Mouse (Mus musculus): Measurements from ENCODE around the gene Pcnt. TPM values are rescaled to one million over a fixed set of nuclear protein-coding genes. Genes with fewer than 3 reads are reported as not detected.

The Pcnt gene
- polyA plus RNA-seq, 1 experiment from 2014 or later = 13.7 TPM

DNA sequence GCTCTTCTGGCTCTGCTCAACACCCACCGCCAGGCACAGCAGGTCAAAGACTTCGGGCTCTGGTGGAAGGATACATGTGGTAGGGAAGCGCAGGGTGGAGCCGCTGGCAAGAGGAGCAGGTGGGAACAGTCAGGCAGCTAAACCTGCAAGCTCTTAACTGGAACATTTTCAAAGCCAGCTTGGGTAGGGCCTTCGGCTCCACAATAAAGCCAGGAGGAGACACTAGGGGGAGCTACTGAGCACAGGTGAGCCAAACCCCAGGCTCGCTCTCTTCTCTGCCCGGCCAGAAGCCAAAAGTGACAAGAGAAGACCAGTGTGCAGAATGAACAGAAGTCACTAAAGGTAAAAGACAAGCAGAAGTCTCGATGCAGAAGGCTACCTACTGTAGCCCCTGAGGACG, 50.8 kb downstream of the Pcnt start:
- H3K27ac ChIP-seq (ENCODE audit: poor library complexity, severe bottlenecking) = no peak overlapping the region
- no peak overlapping the region for H3K9ac ChIP-seq
- H3K4me2 ChIP-seq = no peak overlapping the region
- WGBS = 90% methylated on average over 9 of the region's 9 CpGs
- no peaks in the 10 kb centered on the region for H3K4me1 ChIP-seq (replicated peaks)
- no peak for ATAC-seq (ENCODE audit: insufficient number of reproducible peaks, low FRiP score)
- no peaks in the 10 kb centered on the region for H3K27me3 ChIP-seq (replicated peaks)
- H3K4me3 ChIP-seq = no peak overlapping the region
- 0 out of 2 replicates have a peak, but pooled peaks cover 3% of the 10 kb centered on the region for H3K9me3 ChIP-seq (replicated peaks)
- peaks cover 61% of the 10 kb centered on the region for H3K36me3 ChIP-seq

DNA sequence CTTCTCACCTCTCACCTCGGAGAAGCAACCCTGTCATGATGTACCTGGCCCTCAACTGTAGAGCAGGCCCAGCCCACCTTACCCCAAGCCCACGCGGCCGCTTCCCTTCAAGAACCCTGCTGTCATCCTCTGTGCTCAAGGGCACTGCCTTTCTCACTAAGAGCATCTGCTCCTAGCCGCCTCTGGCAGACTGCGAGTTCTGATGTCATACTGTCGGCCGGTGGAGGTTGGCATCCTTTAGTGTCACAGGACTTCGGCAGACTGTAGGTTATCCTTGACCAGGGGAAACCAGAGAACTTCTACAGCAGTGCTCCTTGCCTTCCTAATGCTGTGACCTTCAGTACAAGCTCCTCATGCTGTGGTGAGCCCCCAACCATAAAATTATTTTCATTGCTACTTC, 51.4 kb downstream of the Pcnt start:
- Histone ChIP-seq H3K27ac (ENCODE audit: poor library complexity, severe bottlenecking) (no peak overlapping the region), H3K4me2 (no peak overlapping the region), H3K27me3 (replicated peaks) (no peaks in the 10 kb centered on the region), H3K4me1 (replicated peaks) (no peaks in the 10 kb centered on the region), H3K36me3 (peaks cover 62% of the 10 kb centered on the region), H3K9me3 (replicated peaks) (0 out of 2 replicates have a peak, but pooled peaks cover 3% of the 10 kb centered on the region), H3K4me3 (no peak overlapping the region), H3K9ac (no peak overlapping the region)
- 91% methylated on average over 9 of the region's 9 CpGs for whole genome bisulfite sequencing
- ATAC-seq (ENCODE audit: insufficient number of reproducible peaks, low FRiP score) = no peak

DNA sequence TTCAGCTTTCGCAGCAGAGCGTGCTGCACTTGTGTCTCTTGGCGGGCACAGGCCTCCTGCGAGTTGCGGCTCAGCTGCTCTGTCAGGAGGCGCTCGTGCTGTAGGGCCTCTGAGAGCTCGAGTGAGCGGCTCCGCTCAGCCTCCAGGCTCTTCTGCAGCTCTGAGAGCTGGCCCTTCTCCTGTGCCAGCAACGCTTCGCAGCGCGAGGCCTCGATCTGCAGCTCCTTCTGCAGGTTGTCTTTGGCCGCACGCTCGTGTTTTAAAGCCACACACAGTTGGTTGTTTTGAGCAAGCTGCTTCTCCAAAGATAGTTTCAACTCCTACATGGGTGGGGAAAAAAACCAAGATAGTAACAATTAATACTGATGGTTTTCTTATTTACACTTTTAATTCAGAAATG, 67.6 kb downstream of the Pcnt start:
- Histone ChIP-seq H3K4me3 (no peak overlapping the region), H3K9me3 (replicated peaks) (no peaks in the 10 kb centered on the region), H3K27ac (ENCODE audit: poor library complexity, severe bottlenecking) (no peak overlapping the region), H3K36me3 (peaks cover 84% of the 10 kb centered on the region), H3K4me2 (no peak overlapping the region), H3K4me1 (replicated peaks) (no peaks in the 10 kb centered on the region), H3K27me3 (replicated peaks) (no peaks in the 10 kb centered on the region), H3K9ac (no peak overlapping the region)
- 91% methylated on average over 18 of the region's 18 CpGs for WGBS
- no peak for ATAC-seq (ENCODE audit: insufficient number of reproducible peaks, low FRiP score)

DNA sequence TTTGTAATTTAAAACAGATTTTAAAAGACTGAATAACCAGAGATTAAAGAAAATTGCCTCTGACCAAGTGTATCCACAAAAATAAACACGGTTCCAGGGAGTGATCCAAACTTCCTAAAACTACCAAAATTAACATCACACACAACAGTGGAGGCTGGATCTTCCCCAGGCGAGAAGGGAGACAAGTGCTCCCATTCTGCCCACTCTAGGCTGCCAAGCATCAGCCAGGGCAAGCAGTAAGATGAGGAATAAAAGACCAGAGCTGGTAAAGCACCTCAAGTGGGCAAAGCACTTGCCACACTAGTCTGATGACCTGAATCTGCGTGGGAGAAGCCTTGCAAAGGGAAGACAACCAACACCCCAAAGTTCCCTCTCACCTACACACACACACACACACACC, 70.8 kb downstream of the Pcnt start:
- no peaks in the 10 kb centered on the region for H3K27me3 ChIP-seq (replicated peaks)
- no peak overlapping the region for H3K9ac ChIP-seq
- no peak for ATAC-seq (ENCODE audit: insufficient number of reproducible peaks, low FRiP score)
- peaks cover 85% of the 10 kb centered on the region for H3K36me3 ChIP-seq
- no peak overlapping the region for H3K4me3 ChIP-seq
- no peaks in the 10 kb centered on the region for H3K4me1 ChIP-seq (replicated peaks)
- WGBS = 88% methylated on average over 3 of the region's 3 CpGs
- no peaks in the 10 kb centered on the region for H3K9me3 ChIP-seq (replicated peaks)
- no peak overlapping the region for H3K4me2 ChIP-seq
- no peak overlapping the region for H3K27ac ChIP-seq (ENCODE audit: poor library complexity, severe bottlenecking)

DNA sequence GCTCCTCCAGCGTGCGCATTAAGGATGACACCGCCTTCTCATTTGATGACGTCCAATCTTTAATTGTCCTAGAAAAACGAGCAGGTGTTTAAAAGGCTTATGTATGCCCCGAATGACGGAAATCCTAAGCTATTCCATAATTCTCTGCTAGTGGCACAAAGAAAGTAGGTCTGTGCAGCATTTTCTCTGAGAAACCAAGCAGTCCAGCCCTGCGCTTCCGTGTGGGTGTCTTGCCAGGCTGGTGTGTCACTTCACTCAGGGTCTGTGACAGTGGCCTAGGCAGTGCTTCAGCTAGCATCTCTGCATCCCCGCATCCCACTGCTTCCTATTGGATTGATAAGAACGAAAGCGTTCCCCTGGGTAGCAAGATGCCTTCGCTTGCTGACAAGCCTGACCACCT, 73.8 kb downstream of the Pcnt start:
- H3K4me3 ChIP-seq = no peak overlapping the region
- WGBS = 88% methylated on average over 13 of the region's 13 CpGs

DNA sequence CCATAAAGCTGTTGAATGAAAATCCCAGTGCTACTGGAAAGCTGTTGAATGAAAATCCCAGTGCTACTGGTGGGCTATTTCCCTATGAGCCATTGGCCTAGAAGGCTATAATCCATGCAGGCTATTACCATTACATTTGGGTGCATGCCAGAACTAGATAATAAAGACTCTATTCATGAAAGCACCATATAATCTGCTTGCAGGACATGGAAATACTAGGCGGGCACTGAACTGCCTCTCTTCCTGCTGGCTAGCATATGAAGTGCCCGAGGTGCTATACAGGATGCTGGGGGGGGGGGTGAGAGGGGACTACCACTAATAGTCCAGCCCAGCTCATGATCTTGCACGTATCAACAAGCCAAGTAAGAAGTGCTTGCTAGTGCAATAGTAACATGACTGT, 79.4 kb downstream of the Pcnt start:
- Histone ChIP-seq H3K4me1 (replicated peaks) (no peaks in the 10 kb centered on the region), H3K4me2 (no peak overlapping the region), H3K36me3 (peaks cover 50% of the 10 kb centered on the region), H3K4me3 (no peak overlapping the region), H3K27ac (ENCODE audit: poor library complexity, severe bottlenecking) (no peak overlapping the region), H3K9me3 (replicated peaks) (no peaks in the 10 kb centered on the region), H3K9ac (no peak overlapping the region), H3K27me3 (replicated peaks) (no peaks in the 10 kb centered on the region)
- WGBS = 69% methylated on average over 3 of the region's 3 CpGs
- ATAC-seq (ENCODE audit: insufficient number of reproducible peaks, low FRiP score) = no peak

More for the DNA sequence above, 73.8 kb downstream of the Pcnt start:
- no peaks in the 10 kb centered on the region for H3K4me1 ChIP-seq (replicated peaks)
- no peak overlapping the region for H3K27ac ChIP-seq (ENCODE audit: poor library complexity, severe bottlenecking)
- no peak for ATAC-seq (ENCODE audit: insufficient number of reproducible peaks, low FRiP score)
- no peaks in the 10 kb centered on the region for H3K9me3 ChIP-seq (replicated peaks)
- H3K36me3 ChIP-seq = peaks cover 89% of the 10 kb centered on the region
- H3K4me2 ChIP-seq = no peak overlapping the region
- H3K9ac ChIP-seq = no peak overlapping the region
- no peaks in the 10 kb centered on the region for H3K27me3 ChIP-seq (replicated peaks)

DNA sequence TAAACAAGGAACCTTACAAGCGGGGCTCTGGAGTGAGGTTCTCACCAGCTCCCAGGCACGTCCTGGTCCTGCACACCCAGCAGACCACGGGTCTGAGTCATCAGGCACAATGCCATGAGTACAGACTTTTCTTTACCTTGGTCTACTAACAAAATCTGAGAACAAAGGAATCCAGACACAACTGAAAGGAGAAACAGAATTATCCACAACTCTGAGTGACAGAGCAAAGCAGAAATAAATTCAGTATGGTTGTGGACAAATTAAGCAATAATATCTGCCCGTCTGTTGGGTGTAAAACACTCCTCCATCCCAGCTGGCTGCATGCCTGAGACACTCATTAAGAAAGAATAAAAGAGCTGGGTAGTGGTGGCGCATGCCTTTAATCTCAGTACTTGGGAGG, 84.1 kb downstream of the Pcnt start:
- no peak overlapping the region for H3K27ac ChIP-seq (ENCODE audit: poor library complexity, severe bottlenecking)
- H3K36me3 ChIP-seq = peaks cover 50% of the 10 kb centered on the region
- no peaks in the 10 kb centered on the region for H3K9me3 ChIP-seq (replicated peaks)
- no peaks in the 10 kb centered on the region for H3K27me3 ChIP-seq (replicated peaks)
- no peak for ATAC-seq (ENCODE audit: insufficient number of reproducible peaks, low FRiP score)
- no peak overlapping the region for H3K9ac ChIP-seq
- no peak overlapping the region for H3K4me3 ChIP-seq
- no peak overlapping the region for H3K4me2 ChIP-seq
- H3K4me1 ChIP-seq (replicated peaks) = no peaks in the 10 kb centered on the region
- WGBS = 84% methylated on average over 5 of the region's 5 CpGs

DNA sequence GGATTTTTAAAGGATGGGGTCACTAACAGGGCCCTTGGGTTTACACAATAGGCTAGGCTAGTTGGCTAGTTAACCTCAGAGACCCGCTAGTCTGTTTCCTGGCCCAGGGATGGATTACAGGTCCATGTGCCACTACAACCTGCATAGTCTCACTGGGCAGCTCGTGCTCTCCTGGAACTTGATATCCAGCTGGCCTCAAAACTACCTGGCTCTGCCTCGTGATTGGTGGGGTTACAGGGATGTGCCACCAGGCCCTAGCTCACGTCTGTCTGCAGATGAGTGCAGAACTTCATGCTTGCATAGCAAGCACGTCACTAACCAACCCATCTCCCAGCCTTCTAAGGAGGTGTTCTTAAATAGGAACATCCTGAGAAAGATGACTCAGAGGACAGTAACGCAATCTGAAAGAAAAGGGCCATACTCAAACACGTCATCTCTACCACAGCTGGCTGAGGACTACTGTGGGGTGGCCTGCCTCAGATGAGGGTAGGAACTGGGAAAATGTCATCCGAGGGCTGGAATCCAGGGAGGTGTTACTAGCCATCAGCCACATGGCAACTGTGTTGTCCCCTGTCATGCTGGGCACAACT, 85.2 kb downstream of the Pcnt start:
- Histone ChIP-seq H3K9me3 (replicated peaks) (no peaks in the 10 kb centered on the region), H3K36me3 (peaks cover 57% of the 10 kb centered on the region), H3K4me1 (replicated peaks) (no peaks in the 10 kb centered on the region), H3K27ac (ENCODE audit: poor library complexity, severe bottlenecking) (no peak overlapping the region), H3K4me2 (no peak overlapping the region), H3K9ac (no peak overlapping the region), H3K4me3 (no peak overlapping the region), H3K27me3 (replicated peaks) (no peaks in the 10 kb centered on the region)
- 84% methylated on average over 8 of the region's 8 CpGs for WGBS
- no peak; the same call in 1 of the 2 replicates for ATAC-seq (ENCODE audit: insufficient number of reproducible peaks, low FRiP score)

DNA sequence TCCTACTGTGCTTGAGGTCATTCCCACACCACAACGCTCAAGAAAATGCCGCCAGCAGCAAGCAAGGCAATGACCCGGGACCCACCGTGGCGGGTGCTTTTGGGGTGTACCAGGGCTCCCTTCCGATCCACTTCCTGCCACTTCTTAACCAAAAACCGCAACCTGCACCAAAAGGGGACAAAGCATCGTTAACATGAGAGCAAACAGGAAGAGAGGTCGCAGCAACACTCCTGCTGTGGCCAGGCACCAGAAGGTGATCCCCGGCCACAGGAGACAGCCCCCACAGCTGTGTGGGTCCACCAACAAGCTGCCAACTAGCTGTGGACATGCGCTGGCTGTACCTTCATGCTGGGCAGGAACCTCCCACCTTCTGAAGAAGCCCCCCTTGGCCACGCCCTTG, 87.6 kb downstream of the Pcnt start:
- no peak overlapping the region for H3K9ac ChIP-seq
- H3K4me1 ChIP-seq (replicated peaks) = no peaks in the 10 kb centered on the region
- H3K9me3 ChIP-seq (replicated peaks) = no peaks in the 10 kb centered on the region
- H3K4me2 ChIP-seq = no peak overlapping the region
- H3K36me3 ChIP-seq = peaks cover 78% of the 10 kb centered on the region
- H3K27ac ChIP-seq (ENCODE audit: poor library complexity, severe bottlenecking) = no peak overlapping the region
- no peaks in the 10 kb centered on the region for H3K27me3 ChIP-seq (replicated peaks)
- no peak overlapping the region for H3K4me3 ChIP-seq
- ATAC-seq (ENCODE audit: insufficient number of reproducible peaks, low FRiP score) = no peak
- 89% methylated on average over 12 of the region's 12 CpGs for WGBS

DNA sequence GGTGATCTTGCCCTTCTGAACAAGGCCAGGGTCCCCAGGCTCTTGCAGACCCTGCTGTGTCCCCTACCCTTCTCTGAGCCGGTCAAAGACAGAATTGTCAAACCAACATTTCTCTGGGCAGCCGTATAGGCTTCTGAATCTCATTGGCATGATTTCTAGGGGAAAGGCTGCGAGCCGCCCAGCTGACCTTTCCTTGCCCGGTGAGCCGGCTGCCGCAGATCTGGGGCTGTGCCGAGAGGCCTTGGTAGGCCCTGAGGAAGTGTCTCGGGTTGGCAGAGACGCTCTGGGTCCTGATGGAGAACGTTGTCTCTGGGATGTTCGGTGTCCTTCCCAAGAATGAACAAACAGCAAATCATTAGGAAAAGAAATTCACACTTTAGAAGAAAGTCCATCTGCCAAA, 88.6 kb downstream of the Pcnt start:
- ATAC-seq (ENCODE audit: insufficient number of reproducible peaks, low FRiP score) = no peak
- WGBS = 93% methylated on average over 12 of the region's 12 CpGs
- Histone ChIP-seq H3K4me3 (no peak overlapping the region), H3K9me3 (replicated peaks) (no peaks in the 10 kb centered on the region), H3K36me3 (peaks cover 87% of the 10 kb centered on the region), H3K4me2 (no peak overlapping the region), H3K27me3 (replicated peaks) (no peaks in the 10 kb centered on the region), H3K27ac (ENCODE audit: poor library complexity, severe bottlenecking) (no peak overlapping the region), H3K4me1 (replicated peaks) (no peaks in the 10 kb centered on the region), H3K9ac (no peak overlapping the region)

DNA sequence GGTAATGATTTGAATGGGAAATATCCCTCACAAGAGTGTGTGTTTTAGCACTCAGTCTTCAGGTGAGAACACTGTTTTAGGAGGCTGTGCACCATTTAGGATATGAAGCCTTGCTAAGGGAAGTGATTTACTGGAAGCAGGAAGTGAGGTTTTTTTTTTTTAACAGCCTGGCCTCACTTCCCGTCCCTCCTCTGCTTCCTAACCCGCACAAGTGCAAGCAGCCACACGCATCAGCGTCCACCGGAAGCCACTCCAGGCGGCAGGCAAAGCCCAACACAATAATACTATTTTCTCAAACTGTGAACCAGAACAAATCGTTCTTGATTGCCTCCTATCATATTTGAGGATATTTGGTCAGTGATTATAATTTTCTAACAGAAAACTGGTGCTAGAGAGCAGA, 90.6 kb downstream of the Pcnt start:
- Histone ChIP-seq H3K9me3 (replicated peaks) (no peaks in the 10 kb centered on the region), H3K27ac (ENCODE audit: poor library complexity, severe bottlenecking) (no peak overlapping the region), H3K27me3 (replicated peaks) (no peaks in the 10 kb centered on the region), H3K4me3 (no peak overlapping the region), H3K4me1 (replicated peaks) (no peaks in the 10 kb centered on the region), H3K36me3 (peaks cover 79% of the 10 kb centered on the region), H3K4me2 (no peak overlapping the region), H3K9ac (no peak overlapping the region)
- 76% methylated on average over 7 of the region's 7 CpGs for WGBS
- no peak for ATAC-seq (ENCODE audit: insufficient number of reproducible peaks, low FRiP score)

DNA sequence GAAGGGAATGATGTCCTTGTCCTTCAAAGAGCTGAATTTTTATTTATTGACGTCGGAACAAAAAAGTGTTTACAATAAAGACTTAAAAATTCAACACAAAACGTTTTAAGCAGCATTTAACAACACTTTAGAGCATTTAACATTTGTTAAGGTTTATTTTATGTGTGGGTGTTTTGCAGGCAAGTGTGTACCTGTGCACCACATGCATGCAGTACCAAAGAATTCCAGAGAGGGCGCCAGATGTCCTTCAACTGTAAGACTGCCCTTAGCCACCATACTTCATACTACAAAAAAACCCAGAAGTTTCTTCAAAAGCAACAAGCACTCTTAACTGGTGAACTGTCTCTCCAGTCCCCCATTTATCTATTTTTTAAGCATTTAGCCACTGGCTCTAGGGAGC, 96.0 kb downstream of the Pcnt start:
- Histone ChIP-seq H3K4me1 (replicated peaks) (peaks cover 21% of the 10 kb centered on the region), H3K27me3 (replicated peaks) (no peaks in the 10 kb centered on the region), H3K9me3 (replicated peaks) (no peaks in the 10 kb centered on the region), H3K27ac (ENCODE audit: poor library complexity, severe bottlenecking) (no peak overlapping the region), H3K4me3 (peak overlapping the region; percentile 79), H3K36me3 (peaks cover 27% of the 10 kb centered on the region), H3K9ac (no peak overlapping the region), H3K4me2 (peak overlapping the region; percentile 84)
- WGBS = 8% methylated on average over 4 of the region's 4 CpGs
- ATAC-seq (ENCODE audit: insufficient number of reproducible peaks, low FRiP score) = no peak

All from heart, embryonic 12.5 days (tissue).